In the genomic region with DNA sequence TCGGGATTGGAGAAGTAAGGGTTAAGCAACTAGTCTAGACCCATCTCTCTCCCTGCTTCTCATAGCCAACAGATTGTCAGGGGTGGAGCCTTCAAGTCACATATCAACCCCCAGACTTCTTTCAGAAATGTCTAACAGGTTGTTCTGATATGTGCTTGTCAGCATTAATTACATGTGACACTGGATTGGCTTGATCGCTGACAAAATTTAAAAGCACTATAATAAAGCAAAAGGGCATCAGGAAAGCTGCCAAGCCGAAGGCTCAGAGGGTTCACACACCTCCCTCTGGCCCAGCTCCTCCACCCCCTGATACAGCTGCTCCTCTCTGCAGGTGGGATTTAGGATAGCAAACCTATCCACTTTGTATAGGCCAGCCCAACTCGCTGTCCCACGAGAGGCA, we compare ENCODE assay signal across 16 mouse cellular contexts.
A peak's percentile ranks its signal among the peaks of the same experiment; 100 is the strongest.
DNase-seq lines count a peak whose midpoint lies in the region; ATAC-seq and TF ChIP-seq lines count a peak whose summit lies in the region.
"Had no signal": no experiment of that assay in that cellular context is flagged by ENCODE, and none has a peak within 500 bp of the region (broad histone marks: within the 10 kb centered on the region; RNA-seq: fewer than 3 reads in every experiment).

No protein-coding gene starts in this region.

- no peak for TF ChIP-seq POLR2A in kidney, adult 2 months (IDR thresholded peaks at IDR 0.05; ENCODE audit: low read depth, low read length)

- WGBS in heart, embryonic 13.5 days = 43% methylated on average over 5 of the region's 5 CpGs
- WGBS in kidney, adult 2 months = 35% methylated on average over 5 of the region's 5 CpGs
- WGBS in embryonic facial prominence, embryonic 10.5 days = 68% methylated on average over 5 of the region's 5 CpGs

- H3K9ac ChIP-seq in heart, embryonic 13.5 days = no peak overlapping the region
- H3K9ac ChIP-seq: embryonic facial prominence, embryonic 13.5 days had no signal

- no peak for DNase-seq in heart, adult 11 months
- DNase-seq in kidney, adult 2 months = peak; percentile 82
- no peak for DNase-seq in kidney, adult 18-20 months
- DNase-seq in cerebellum, adult 11-12 months = peak; percentile 59
- peak; percentile 62 for DNase-seq in cerebellum, adult 9-11 months
- DNase-seq in embryonic facial prominence, embryonic 10.5 days (ENCODE audit: low spot score) = no peak
- DNase-seq in thymus, postnatal 25 days = no peak
- DNase-seq: gastrocnemius, postnatal 10 days; lung, adult 18-20 months; lung, postnatal 36 days; right cerebral cortex, adult 18-20 months; thymus, postnatal 14 days had no signal

- no peak overlapping the region for H3K4me3 ChIP-seq in heart, embryonic 13.5 days
- 0 out of 2 replicates have a peak overlapping the region, but pooled peaks have one; percentile 28 for H3K4me3 ChIP-seq in kidney, adult 2 months (ENCODE audit: insufficient read depth, low read depth, low read length)
- H3K4me3 ChIP-seq in embryonic facial prominence, embryonic 10.5 days = no peak overlapping the region
- H3K4me3 ChIP-seq: embryonic facial prominence, embryonic 13.5 days had no signal

- peaks cover 28% of the 10 kb centered on the region for H3K4me1 ChIP-seq in heart, embryonic 13.5 days
- peaks cover 15% of the 10 kb centered on the region; the same call in 1 of the 2 replicates for H3K4me1 ChIP-seq in kidney, adult 2 months (ENCODE audit: control insufficient read depth, insufficient read depth, low read length)
- peaks cover 15% of the 10 kb centered on the region for H3K4me1 ChIP-seq in embryonic facial prominence, embryonic 10.5 days

- H3K27me3 ChIP-seq in heart, embryonic 13.5 days (replicated peaks) = no peaks in the 10 kb centered on the region
- H3K27me3 ChIP-seq in kidney, adult 2 months (replicated peaks; ENCODE audit: control insufficient read depth, insufficient read depth, low read length) = no peaks in the 10 kb centered on the region
- H3K27me3 ChIP-seq in embryonic facial prominence, embryonic 10.5 days (replicated peaks; ENCODE audit: low read depth, poor library complexity, severe bottlenecking) = no peaks in the 10 kb centered on the region
- H3K27me3 ChIP-seq: embryonic facial prominence, embryonic 13.5 days had no signal

- H3K27ac ChIP-seq in heart, embryonic 13.5 days (replicated peaks) = no peak overlapping the region
- peak overlapping the region; percentile 94 for H3K27ac ChIP-seq in kidney, adult 2 months (ENCODE audit: insufficient read depth, low read depth, low read length)
- no peak overlapping the region for H3K27ac ChIP-seq in embryonic facial prominence, embryonic 10.5 days (replicated peaks)
- H3K27ac ChIP-seq: embryonic facial prominence, embryonic 13.5 days; stomach, postnatal 0 days had no signal

- H3K9me3 ChIP-seq in heart, embryonic 13.5 days = no peaks in the 10 kb centered on the region
- no peaks in the 10 kb centered on the region for H3K9me3 ChIP-seq in embryonic facial prominence, embryonic 10.5 days
- H3K9me3 ChIP-seq: embryonic facial prominence, embryonic 13.5 days had no signal

- no peak for ATAC-seq in heart, embryonic 13.5 days (ENCODE audit: extremely low read depth, insufficient number of reproducible peaks, low FRiP score, low TSS enrichment)

- no peak for TF ChIP-seq CTCF in kidney, adult 2 months (conservative IDR thresholded peaks at IDR 0.05; ENCODE audit: insufficient read depth, insufficient read length, low read depth, low read length)

- peak overlapping the region; percentile 18; the same call in 1 of the 2 replicates for H3K4me2 ChIP-seq in heart, embryonic 13.5 days
- H3K4me2 ChIP-seq: embryonic facial prominence, embryonic 13.5 days; midbrain, embryonic 11.5 days had no signal

- H3K36me3 ChIP-seq in heart, embryonic 13.5 days = no peaks in the 10 kb centered on the region
- H3K36me3 ChIP-seq in kidney, adult 2 months (ENCODE audit: control insufficient read depth, insufficient read depth, low read length) = no peaks in the 10 kb centered on the region
- no peaks in the 10 kb centered on the region for H3K36me3 ChIP-seq in embryonic facial prominence, embryonic 10.5 days (replicated peaks)
- H3K36me3 ChIP-seq: embryonic facial prominence, embryonic 13.5 days had no signal

Comparison
In these comparisons a context has a peak if more than half of its experiments do, and no peak if none do; other contexts are left out.
1. DNase-seq: peak in kidney, adult 2 months (single experiment), cerebellum, adult 11-12 months (single experiment) and cerebellum, adult 9-11 months (single experiment); none in heart, adult 11 months (single experiment), kidney, adult 18-20 months (single experiment), embryonic facial prominence, embryonic 10.5 days (single experiment) and thymus, postnatal 25 days (single experiment).